In the genomic region with DNA sequence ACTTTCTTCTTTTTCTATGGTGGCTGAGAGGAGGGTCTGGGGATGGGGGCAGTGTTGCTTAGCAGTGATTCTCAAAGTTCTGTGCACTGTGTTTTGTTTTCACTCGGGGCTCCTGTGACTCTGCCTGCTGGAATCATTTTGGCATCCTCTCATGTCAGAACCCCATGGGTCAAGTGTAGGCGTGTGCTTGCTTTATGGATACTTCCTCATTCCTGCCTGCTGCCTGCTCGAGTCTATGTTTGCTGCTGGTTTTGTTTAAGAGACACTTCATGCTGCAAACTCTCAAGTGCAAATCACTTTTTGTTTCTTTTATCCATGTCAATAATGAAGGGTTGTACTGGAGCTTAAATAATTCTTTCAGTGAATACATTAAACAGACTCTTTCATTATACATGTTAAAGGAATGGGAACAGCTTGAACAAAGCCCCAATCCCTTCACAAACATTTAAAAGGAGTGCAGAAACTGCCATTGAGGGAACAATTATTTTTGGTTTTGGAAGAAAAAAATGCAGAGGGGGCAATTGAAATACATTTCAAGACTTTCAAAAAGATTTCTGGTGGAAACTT, we compare ENCODE assay signal across 14 mouse cellular contexts.
A peak's percentile ranks its signal among the peaks of the same experiment; 100 is the strongest.
DNase-seq lines count a peak whose midpoint lies in the region; ATAC-seq lines count a peak whose summit lies in the region.
"Had no signal": no experiment of that assay in that cellular context is flagged by ENCODE, and none has a peak within 500 bp of the region (broad histone marks: within the 10 kb centered on the region; RNA-seq: fewer than 3 reads in every experiment).

No protein-coding gene starts in this region.

- no peak overlapping the region for H3K4me2 ChIP-seq in kidney, embryonic 14.5 days (replicated peaks; ENCODE audit: low read depth, low read length)
- H3K4me2 ChIP-seq in forebrain, embryonic 14.5 days (ENCODE audit: low read length): no peak overlapping the region
- H3K4me2 ChIP-seq: heart, embryonic 12.5 days; liver, embryonic 12.5 days had no signal

- DNase-seq in kidney, postnatal 4 days: peak; percentile 9
- peak; percentile 42 for DNase-seq in embryo, embryonic 11 days
- peak; percentile 68 for DNase-seq in forebrain, embryonic 14.5 days (ENCODE audit: low spot score)
- DNase-seq in lung, postnatal 10 days: peak; percentile 52
- DNase-seq in frontal cortex, postnatal 14 days (ENCODE audit: low spot score in 2 of 2): no peak
- no peak for DNase-seq in testis, postnatal 14 days (ENCODE audit: low spot score)
- DNase-seq in urinary bladder, postnatal 25 days (ENCODE audit: low spot score): no peak
- DNase-seq: adrenal gland, postnatal 36 days; cerebellum, adult 9-11 months had no signal

- 20% methylated on average over 3 of the region's 3 CpGs for WGBS in kidney, embryonic 14.5 days
- 1% methylated on average over 3 of the region's 3 CpGs for WGBS in forebrain, embryonic 14.5 days

- H3K9me3 ChIP-seq in kidney, embryonic 14.5 days (ENCODE audit: control insufficient read depth, low read length): no peaks in the 10 kb centered on the region
- H3K9me3 ChIP-seq in forebrain, embryonic 14.5 days (replicated peaks; ENCODE audit: control insufficient read depth, low read length): no peaks in the 10 kb centered on the region
- H3K9me3 ChIP-seq: heart, embryonic 12.5 days; liver, embryonic 12.5 days had no signal

- H3K36me3 ChIP-seq in kidney, embryonic 14.5 days (ENCODE audit: control insufficient read depth, insufficient read depth, low read length): no peaks in the 10 kb centered on the region
- H3K36me3 ChIP-seq in forebrain, embryonic 14.5 days (ENCODE audit: control insufficient read depth, insufficient read depth, low read length): no peaks in the 10 kb centered on the region
- H3K36me3 ChIP-seq: heart, embryonic 12.5 days; liver, embryonic 12.5 days had no signal

- ATAC-seq in kidney, embryonic 14.5 days (ENCODE audit: low FRiP score, low TSS enrichment): no peak
- ATAC-seq in forebrain, embryonic 14.5 days: peak; percentile 79
- ATAC-seq: inflammation-experienced regulatory T-cells, adult 6 months; liver, embryonic 12.5 days had no signal

- H3K27me3 ChIP-seq in kidney, embryonic 14.5 days (ENCODE audit: control insufficient read depth, insufficient read depth, low read length): no peaks in the 10 kb centered on the region
- H3K27me3 ChIP-seq in forebrain, embryonic 14.5 days (replicated peaks; ENCODE audit: control insufficient read depth, insufficient read depth, low read length): peaks cover 9% of the 10 kb centered on the region
- H3K27me3 ChIP-seq: CH12.LX; heart, embryonic 12.5 days; liver, embryonic 12.5 days had no signal

- H3K4me3 ChIP-seq in kidney, embryonic 14.5 days (ENCODE audit: low read length): no peak overlapping the region
- no peak overlapping the region for H3K4me3 ChIP-seq in forebrain, embryonic 14.5 days (ENCODE audit: low read depth, low read length)
- H3K4me3 ChIP-seq: heart, embryonic 12.5 days; liver, embryonic 12.5 days had no signal

- no peak overlapping the region for H3K9ac ChIP-seq in kidney, embryonic 14.5 days (ENCODE audit: low read depth, low read length)
- H3K9ac ChIP-seq in forebrain, embryonic 14.5 days (ENCODE audit: low read length): no peak overlapping the region
- H3K9ac ChIP-seq: heart, embryonic 12.5 days; liver, embryonic 12.5 days had no signal

- H3K4me1 ChIP-seq in kidney, embryonic 14.5 days (ENCODE audit: control insufficient read depth, insufficient read depth, low read length): 0 out of 2 replicates have a peak, but pooled peaks cover 3% of the 10 kb centered on the region
- peaks cover 8% of the 10 kb centered on the region; the same call in 1 of the 2 replicates for H3K4me1 ChIP-seq in forebrain, embryonic 14.5 days (ENCODE audit: control insufficient read depth, insufficient read depth, low read length)
- H3K4me1 ChIP-seq: heart, embryonic 12.5 days; liver, embryonic 12.5 days had no signal

- H3K27ac ChIP-seq in kidney, embryonic 14.5 days (ENCODE audit: low read depth, low read length): no peak overlapping the region
- H3K27ac ChIP-seq in forebrain, embryonic 14.5 days (ENCODE audit: low read depth, low read length): no peak overlapping the region
- H3K27ac ChIP-seq: liver, embryonic 12.5 days had no signal

Comparison
In these comparisons a context has a peak if more than half of its experiments do, and no peak if none do; other contexts are left out.
1. DNase-seq: peak in kidney, postnatal 4 days (2 of 2), embryo, embryonic 11 days (single experiment), forebrain, embryonic 14.5 days (single experiment) and lung, postnatal 10 days (single experiment); none in frontal cortex, postnatal 14 days (0 of 2), testis, postnatal 14 days (single experiment) and urinary bladder, postnatal 25 days (single experiment).